Mouse (Mus musculus): ENCODE measurements around the gene Gm13030.

DNA sequence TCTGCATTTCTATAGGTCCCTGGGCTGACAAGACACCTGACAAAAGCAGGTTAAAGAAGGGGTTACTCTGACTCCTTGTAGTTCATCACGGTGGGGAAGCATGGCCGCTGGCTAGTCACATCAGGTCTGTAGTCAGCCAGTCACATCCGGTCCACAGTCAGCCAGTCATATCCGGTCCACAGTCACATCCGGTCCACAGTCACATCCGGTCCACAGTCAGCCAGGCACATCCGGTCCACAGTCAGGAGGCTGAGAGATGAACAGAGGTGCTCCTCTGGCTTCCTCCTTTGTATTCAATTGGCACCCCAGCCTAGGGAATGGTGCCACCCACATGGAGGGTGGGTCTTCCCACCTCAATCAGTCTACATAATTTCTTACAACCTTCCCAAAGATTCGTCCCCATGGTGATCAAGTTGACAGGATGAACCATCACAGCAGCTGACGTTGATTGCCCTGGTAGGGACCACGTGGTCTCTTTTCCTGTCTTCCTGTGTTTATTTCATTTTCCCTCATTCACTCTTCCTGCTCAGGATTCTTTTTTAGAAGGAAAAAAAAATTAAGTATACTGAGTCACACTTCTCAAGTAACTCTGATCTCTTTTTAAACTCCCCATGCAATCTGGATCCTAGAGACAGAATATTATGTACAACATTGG is 10.3 kb downstream of the Gm13030 start, which contains the start of gene Pla2g5:
- peak; percentile 49; the same call in 1 of the 2 replicates for TF ChIP-seq HCFC1 (IDR thresholded peaks at IDR 0.05; ENCODE audit: borderline replicate concordance, insufficient read depth, low read length)
- no peak for TF ChIP-seq CHD2 (IDR thresholded peaks at IDR 0.05; ENCODE audit: low read depth, low read length)
- TF ChIP-seq ZNF384 (IDR thresholded peaks at IDR 0.05; ENCODE audit: low read depth, low read length) = no peak
